Mouse (Mus musculus): ENCODE results near the gene Nr1i2.
"Not testable (repeated sequence)": the region's sequence is repeated elsewhere in the genome, so short reads cannot be mapped to it uniquely, and the experiment has no call there.

Gene Nr1i2

DNA sequence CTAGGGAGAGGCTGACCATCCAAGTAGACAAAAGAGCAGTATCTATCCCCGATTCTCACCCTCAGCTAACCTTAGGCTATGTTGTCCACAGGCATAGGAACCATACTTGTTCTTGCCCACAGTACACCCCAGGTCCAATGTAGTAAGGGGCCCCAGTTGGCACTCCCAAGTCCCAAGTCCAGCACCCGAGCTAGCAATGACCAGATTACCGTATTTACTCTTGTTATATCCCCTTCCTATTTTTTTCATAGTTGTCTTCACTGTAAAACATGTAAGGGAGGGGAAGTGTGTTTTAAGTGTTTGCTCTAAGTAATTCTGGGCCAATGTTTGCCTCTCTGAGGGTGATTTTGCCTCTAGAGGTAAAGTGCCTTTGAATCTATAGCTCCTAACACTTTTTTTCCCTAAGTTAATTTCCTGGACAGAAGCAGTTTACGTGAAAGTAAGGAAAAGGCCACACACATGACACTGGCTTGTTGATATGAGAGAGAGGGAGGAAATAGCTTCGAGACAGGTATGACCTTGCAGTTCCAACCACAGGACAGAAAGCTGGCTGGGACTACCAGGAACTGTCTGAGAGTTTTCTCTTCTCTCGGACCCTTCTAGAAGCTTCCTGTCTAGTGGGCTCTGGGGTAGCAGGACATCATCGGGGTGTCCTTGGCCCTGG lies at the start of gene Nr1i2:
Nr1i2 (minus strand) TSS at position 140 of the 664 bp plus-strand sequence.
- DNase-seq (ENCODE audit: low spot score), result no peak

- DNase-seq (ENCODE audit: low spot score), result peak; percentile 8
Measured at GRCm38 (mm10) chr16:38341396-38342324, 47.0 kb upstream of the Nr1i2 start, which contains the start of gene Maats1. Gene Maats1 (minus strand): TSS chr16:38342143.

GRCm38 (mm10) chr16:38338077-38338476 lies 43.5 kb upstream of the Nr1i2 start:
- DNase-seq (ENCODE audit: low spot score), result not testable (repeated sequence)

- DNase-seq (ENCODE audit: low spot score), result no peak
Measured at GRCm38 (mm10) chr16:38334431-38334830, 39.8 kb upstream of the Nr1i2 start.

GRCm38 (mm10) chr16:38329340-38329739 lies 34.7 kb upstream of the Nr1i2 start:
- no peak for DNase-seq (ENCODE audit: low spot score)

DNA sequence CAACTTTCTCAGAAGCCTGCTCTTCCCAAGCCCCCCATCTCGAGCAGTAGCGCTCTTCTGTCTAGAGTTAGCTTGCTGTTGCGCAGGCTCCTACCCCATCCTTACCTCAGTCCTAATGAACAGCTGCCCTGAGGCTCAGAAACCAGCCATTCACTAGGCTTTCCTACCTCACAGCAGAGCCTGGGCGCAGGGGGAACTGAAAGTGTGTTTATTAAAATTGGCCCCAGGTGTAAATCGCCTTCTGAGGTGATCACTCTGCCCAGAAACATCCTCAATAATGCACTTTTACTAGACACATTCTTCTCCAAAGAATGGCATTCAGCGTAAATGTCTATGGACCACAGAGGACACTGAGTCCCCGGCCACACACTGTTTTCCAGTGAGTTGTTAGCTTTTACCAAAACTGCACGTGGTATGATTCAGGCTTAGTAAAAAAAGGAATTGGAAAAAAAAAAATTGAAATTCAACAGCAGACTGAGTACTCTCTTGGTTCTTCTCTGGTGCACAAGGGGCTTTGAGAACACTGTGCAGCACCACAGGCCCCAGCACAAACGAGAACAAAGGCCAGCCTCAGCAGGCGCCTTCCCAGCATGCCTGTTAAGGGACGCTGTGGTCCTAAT lies 32.3 kb upstream of the Nr1i2 start:
- DNase-seq (ENCODE audit: low spot score), result no peak

DNA sequence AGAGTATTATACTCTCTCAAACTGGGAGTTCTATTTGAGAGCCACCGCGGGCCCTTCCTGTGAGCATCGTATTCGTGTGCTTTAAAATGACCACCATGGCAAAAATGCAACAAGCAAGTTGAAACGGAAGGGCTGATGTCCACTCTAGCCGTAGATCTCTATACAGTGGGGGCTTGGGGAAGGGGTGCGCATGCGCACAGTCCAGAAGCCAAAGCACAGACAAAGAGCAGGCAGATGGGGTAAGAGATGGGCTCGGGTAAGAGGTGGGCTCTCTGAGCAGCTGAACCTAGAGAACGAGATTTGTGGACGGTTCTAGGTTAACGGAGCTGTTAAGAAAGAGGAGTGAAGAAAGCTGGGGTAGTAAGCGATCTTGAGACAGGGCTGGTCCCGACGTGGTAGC lies 29.7 kb upstream of the Nr1i2 start:
- DNase-seq (ENCODE audit: low spot score), result no peak

DNA sequence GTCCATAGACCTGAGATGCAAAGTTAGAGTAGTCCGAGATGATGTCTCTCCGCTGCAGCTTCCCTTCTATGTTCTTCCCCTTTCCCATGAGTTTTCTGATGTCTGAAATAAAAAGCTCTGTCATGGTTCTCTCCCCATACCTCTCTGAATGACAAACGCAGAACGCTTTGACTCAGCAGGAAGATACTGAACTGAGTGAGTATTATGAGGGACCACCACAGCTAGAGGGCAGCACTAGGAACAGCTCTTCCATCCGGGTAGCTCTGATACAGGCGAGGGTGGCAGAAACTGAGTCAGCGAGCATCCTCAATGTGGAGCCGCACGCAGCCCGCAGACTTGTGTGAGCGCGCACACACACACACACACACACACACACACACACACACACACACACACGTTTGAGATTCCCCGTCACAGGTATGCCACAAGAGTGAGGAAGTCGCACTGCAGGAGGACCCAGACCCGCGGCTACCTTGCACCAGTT lies 26.9 kb upstream of the Nr1i2 start:
- peak; percentile 42 for DNase-seq (ENCODE audit: low spot score)

DNA sequence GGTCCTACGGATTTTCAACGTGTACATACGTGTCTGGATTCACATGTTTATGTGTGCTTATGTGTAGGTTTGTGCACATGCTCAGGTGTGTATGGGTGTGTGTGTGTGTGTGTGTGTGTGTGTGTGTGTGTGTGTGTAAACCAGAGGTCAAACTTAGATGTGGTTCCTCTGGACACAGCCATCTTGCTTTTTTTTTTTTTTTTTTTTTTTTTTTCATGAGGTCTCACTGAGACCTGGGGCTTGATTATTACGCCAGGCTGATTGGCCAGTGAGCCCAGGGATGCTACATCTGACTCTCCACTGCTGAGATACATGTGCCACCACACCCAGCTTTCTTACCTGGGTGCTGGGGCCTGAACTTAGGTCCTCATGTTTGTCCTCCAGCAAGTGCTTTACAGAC lies 24.5 kb upstream of the Nr1i2 start:
- DNase-seq (ENCODE audit: low spot score), result no peak

GRCm38 (mm10) chr16:38318492-38318891 lies 23.9 kb upstream of the Nr1i2 start:
- no peak for DNase-seq (ENCODE audit: low spot score)

- no peak for DNase-seq (ENCODE audit: low spot score)
Measured at GRCm38 (mm10) chr16:38308195-38308594, 13.6 kb upstream of the Nr1i2 start.

- no peak for DNase-seq (ENCODE audit: low spot score)
Measured at GRCm38 (mm10) chr16:38307651-38308050, 13.0 kb upstream of the Nr1i2 start.

DNA sequence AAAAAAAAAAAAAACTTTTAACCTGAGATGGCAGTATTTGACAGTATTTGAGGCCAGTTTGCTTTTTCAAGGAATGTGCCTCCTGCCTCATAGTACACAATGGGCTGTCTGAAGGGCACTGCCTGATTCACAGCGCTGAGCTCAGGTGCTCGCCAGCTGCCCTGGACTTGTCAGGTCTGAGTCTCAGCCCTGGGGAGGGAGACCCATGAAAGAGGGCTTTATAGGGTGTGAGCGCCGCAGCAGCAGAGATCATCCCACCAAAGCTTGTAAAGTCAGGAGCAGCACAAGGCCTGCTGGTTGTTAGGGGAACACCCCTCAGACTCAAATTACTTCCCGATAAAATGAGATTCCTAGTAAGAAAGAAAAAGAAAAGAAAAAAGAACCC lies 12.6 kb upstream of the Nr1i2 start:
- no peak for DNase-seq (ENCODE audit: low spot score)

DNA sequence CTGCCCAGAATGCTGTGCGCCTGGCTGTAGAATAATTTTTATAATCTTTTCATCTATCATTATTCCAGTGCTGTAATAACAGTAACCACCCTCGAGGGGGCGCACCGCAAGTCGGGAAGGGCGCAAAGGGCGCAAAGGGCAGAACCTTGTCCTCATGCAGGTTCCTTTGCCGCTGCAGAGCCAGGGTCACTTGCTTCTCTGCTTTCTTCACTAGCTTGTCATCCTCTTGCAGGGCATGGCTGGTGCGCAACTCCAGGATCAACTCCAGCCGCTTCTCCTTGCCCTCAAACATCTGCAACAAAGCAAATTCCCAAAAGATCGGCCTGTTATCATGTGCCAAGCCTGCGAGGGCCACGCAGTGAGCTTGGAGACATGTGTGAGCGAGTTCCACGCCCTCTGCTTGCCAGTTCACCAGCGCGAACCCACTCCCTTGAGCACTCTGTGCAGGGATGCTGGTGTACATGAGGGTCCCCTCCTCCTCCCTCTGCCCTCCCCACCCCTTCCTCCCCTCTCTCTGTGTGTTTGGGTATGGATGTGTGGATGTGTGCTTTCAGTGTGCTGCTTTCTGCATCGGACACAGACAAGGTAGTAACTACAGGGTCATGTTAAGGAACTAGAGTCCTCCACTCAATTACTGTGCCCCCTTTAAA lies 12.1 kb upstream of the Nr1i2 start:
- DNase-seq (ENCODE audit: low spot score), result no peak

GRCm38 (mm10) chr16:38304460-38305194 lies 10.0 kb upstream of the Nr1i2 start:
- DNase-seq (ENCODE audit: low spot score), result no peak

DNA sequence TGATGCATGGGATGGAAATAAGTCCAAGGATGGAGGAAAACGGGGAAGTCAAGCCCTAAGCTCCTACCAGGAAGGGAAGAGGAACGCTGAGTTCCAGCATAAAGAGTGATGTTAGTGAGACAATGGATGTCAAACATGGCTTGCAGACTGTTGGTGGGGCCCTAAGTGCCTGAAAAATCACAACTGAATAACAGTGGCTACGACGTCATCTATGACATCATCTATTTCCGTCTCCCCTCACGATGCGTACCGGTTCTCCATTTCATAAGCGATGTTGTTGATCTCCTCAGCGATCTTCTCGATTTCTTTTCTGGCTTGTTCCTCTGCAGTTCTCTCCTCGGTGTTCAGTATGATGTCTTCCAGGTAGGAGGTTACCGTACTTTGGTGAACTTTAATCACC lies 7.7 kb upstream of the Nr1i2 start:
- no peak for DNase-seq (ENCODE audit: low spot score)

DNA sequence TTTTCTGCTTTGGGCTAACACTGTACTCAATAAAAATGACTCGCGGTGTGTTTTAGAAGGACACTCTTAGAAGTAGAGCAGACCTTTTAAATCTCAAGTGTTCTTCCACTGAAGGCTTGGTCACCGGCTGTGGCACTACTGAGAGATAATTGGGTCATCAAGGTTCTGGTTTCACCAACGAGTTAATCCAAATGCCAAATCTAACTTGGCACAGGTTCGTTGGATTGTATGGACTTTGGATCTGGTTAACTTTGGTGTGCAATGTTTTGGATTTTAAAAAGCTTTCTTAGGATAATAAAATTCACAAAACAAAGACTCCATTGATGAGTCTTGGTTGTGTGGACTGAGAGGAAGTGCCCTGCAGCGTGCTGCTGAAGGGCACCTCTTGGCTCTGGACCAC lies 3.8 kb upstream of the Nr1i2 start:
- no peak for DNase-seq (ENCODE audit: low spot score)

DNA sequence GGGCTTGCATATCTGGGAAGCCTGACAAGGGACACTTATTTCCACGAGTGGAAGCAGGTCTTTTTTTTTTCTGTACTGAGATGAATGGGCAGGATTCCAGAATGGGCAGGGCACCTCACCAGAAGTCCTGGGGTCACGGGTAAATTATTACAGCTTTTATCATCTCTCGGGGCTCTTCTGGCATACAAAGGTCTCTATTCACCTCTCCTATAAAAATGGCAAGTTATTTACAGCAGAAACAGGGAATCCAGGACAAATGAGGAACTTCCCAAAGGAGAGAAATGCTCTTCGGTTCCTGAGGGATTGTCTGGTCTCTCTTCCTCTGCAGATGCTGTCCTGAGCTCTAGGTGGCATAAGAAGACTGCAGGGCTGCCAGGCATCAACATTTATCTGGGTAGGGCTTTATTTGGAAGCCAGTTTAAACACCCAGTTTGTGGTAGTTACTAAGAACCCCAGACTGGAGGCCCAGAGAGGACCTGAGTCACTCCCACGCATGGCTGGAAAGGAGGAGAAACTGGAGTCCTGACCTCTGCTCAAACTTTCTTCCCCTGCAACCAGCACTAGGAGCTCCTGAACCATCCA lies 816 bp upstream of the Nr1i2 start:
- DNase-seq (ENCODE audit: low spot score), result no peak

DNA sequence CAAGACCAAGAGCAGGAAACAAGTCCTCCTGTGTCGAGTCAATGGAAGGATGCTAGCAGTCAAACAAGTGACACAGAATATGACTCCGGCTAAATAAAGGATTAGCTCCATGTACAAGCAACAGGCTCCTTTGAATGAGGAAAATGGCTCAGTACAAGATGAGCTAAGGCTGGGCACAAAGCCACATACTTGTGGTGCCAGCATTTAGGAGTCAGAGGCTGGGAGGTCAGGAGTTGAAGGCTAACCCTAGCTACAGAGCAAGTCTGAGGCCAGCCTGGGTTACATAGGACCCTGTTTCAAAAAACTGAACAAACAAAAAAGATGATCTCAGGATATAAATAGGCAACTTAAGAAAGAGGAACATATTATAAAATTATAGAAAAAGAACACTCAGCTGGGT lies 4.5 kb downstream of the Nr1i2 start:
- no peak for DNase-seq (ENCODE audit: low spot score)

DNA sequence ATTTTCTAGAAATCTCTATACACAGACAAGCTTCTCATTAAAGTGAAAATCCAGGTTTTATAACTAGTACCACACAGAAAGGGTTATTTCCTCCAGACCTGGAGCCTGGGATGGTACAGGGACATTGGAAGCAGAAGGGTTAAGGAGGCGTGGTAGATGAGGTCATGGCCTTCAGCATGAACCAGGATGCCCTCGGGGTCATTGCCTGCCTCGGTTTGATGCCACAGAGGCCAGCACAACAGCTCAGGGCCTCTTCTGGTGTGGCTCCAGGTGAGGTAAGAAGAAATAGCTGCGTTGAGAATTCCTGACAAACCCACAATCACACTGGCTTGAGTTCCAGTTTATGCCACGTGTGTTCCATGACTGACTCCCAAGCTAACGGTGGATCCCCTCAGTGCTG lies 5.8 kb downstream of the Nr1i2 start:
- DNase-seq (ENCODE audit: low spot score), result no peak

- no peak for DNase-seq (ENCODE audit: low spot score)
Measured at GRCm38 (mm10) chr16:38287762-38288161, 6.9 kb downstream of the Nr1i2 start.
